ENCODE assay signal across 17 mouse cellular contexts in the genomic region with DNA sequence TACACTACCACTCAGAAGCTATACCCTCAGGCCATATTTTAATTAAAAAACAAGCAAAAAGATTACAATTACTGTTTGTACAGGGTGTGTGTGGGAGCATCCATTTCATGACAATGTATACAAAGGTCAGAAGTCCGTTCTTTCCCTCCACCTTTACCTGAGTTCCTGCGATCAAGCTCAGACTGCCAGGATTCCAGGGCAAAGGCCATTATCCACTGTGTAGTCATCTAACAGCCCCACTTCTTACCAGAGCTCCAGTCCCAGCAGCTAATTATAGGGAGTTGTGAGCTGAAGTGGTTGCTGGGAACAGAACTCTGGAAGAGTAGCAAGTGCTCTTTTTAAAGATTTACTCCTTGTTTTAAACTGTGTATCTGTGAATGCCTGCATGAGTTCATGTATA. TPM values are rescaled to one million over a fixed set of nuclear protein-coding genes. Genes with fewer than 3 reads are reported as not detected.
A peak's percentile ranks its signal among the peaks of the same experiment; 100 is the strongest.
DNase-seq lines count a peak whose midpoint lies in the region; ATAC-seq and TF ChIP-seq lines count a peak whose summit lies in the region.
"Had no signal": no experiment of that assay in that cellular context is flagged by ENCODE, and none has a peak within 500 bp of the region (broad histone marks: within the 10 kb centered on the region; RNA-seq: fewer than 3 reads in every experiment).

No protein-coding gene starts in this region.

- H3K27me3 ChIP-seq in heart, embryonic 16.5 days (ENCODE audit: control insufficient read depth, insufficient read depth, low read length) = no peaks in the 10 kb centered on the region
- no peaks in the 10 kb centered on the region for H3K27me3 ChIP-seq in lung, postnatal 0 days (replicated peaks; ENCODE audit: insufficient read depth, low read length)
- H3K27me3 ChIP-seq in liver, embryonic 14.5 days (ENCODE audit: control insufficient read depth, insufficient read depth, low read length) = no peaks in the 10 kb centered on the region
- no peaks in the 10 kb centered on the region for H3K27me3 ChIP-seq in midbrain, embryonic 15.5 days (replicated peaks)
- H3K27me3 ChIP-seq: embryonic facial prominence, embryonic 15.5 days; hindbrain, embryonic 12.5 days; limb, embryonic 12.5 days; neural tube, embryonic 12.5 days had no signal

- no peak for TF ChIP-seq POLR2A in lung, adult 2 months (IDR thresholded peaks at IDR 0.05; ENCODE audit: borderline replicate concordance, extremely low read depth, low read depth, low read length)

- no peak overlapping the region for H3K4me3 ChIP-seq in heart, embryonic 16.5 days (ENCODE audit: low read length)
- no peak overlapping the region for H3K4me3 ChIP-seq in lung, adult 2 months (replicated peaks; ENCODE audit: extremely low read depth, low read depth, low read length)
- H3K4me3 ChIP-seq in lung, postnatal 0 days (ENCODE audit: low read depth, low read length) = no peak overlapping the region
- no peak overlapping the region for H3K4me3 ChIP-seq in liver, embryonic 14.5 days (ENCODE audit: insufficient read depth in 1 of 2, low read depth in 2 of 2, low read length in 2 of 2)
- no peak overlapping the region for H3K4me3 ChIP-seq in midbrain, embryonic 15.5 days
- H3K4me3 ChIP-seq: embryonic facial prominence, embryonic 15.5 days; hindbrain, embryonic 12.5 days; limb, embryonic 12.5 days; neural tube, embryonic 12.5 days had no signal

- peak overlapping the region; percentile 52 for H3K27ac ChIP-seq in heart, embryonic 16.5 days (ENCODE audit: low read length)
- H3K27ac ChIP-seq in lung, postnatal 0 days (ENCODE audit: low read length) = no peak overlapping the region
- 0 out of 2 replicates have a peak overlapping the region, but pooled peaks have one; percentile 10 for H3K27ac ChIP-seq in liver, embryonic 14.5 days
- no peak overlapping the region for H3K27ac ChIP-seq in midbrain, embryonic 15.5 days
- H3K27ac ChIP-seq: embryonic facial prominence, embryonic 15.5 days; hindbrain, embryonic 12.5 days; kidney, postnatal 0 days; limb, embryonic 12.5 days; neural tube, embryonic 12.5 days had no signal

- H3K4me1 ChIP-seq in heart, embryonic 16.5 days (ENCODE audit: control insufficient read depth, insufficient read depth, low read length) = peaks cover 5% of the 10 kb centered on the region
- H3K4me1 ChIP-seq in lung, adult 2 months (ENCODE audit: control insufficient read depth, insufficient read depth, low read length) = peaks cover 8% of the 10 kb centered on the region
- no peaks in the 10 kb centered on the region for H3K4me1 ChIP-seq in lung, postnatal 0 days (ENCODE audit: insufficient read depth, low read depth, low read length)
- peaks cover 8 to 12% of the 10 kb centered on the region in 2 experiments; a peak in 2 of 4 replicates for H3K4me1 ChIP-seq in liver, embryonic 14.5 days (replicated peaks; ENCODE audit: control insufficient read depth in 2 of 2, insufficient read depth in 2 of 2, low read length in 1 of 2)
- no peaks in the 10 kb centered on the region for H3K4me1 ChIP-seq in midbrain, embryonic 15.5 days
- H3K4me1 ChIP-seq: embryonic facial prominence, embryonic 15.5 days; hindbrain, embryonic 12.5 days; limb, embryonic 12.5 days; neural tube, embryonic 12.5 days had no signal

- peaks cover 2% of the 10 kb centered on the region; the same call in 1 of the 2 replicates for H3K36me3 ChIP-seq in heart, embryonic 16.5 days (ENCODE audit: control insufficient read depth, insufficient read depth)
- H3K36me3 ChIP-seq in lung, postnatal 0 days (ENCODE audit: insufficient read depth, low read length) = no peaks in the 10 kb centered on the region
- H3K36me3 ChIP-seq in liver, embryonic 14.5 days (replicated peaks; ENCODE audit: control insufficient read depth, insufficient read depth, low read depth) = no peaks in the 10 kb centered on the region
- H3K36me3 ChIP-seq in midbrain, embryonic 15.5 days (replicated peaks) = no peaks in the 10 kb centered on the region
- H3K36me3 ChIP-seq: embryonic facial prominence, embryonic 15.5 days; hindbrain, embryonic 12.5 days had no signal

- TF ChIP-seq CTCF in lung, adult 2 months (IDR thresholded peaks at IDR 0.05; ENCODE audit: insufficient read depth, low read length) = no peak
- no peak for TF ChIP-seq CTCF in lung, postnatal 0 days (IDR thresholded peaks at IDR 0.05)
- TF ChIP-seq CTCF in liver, embryonic 14.5 days (IDR thresholded peaks at IDR 0.05; ENCODE audit: low read depth) = no peak

- H3K9ac ChIP-seq in heart, embryonic 16.5 days (ENCODE audit: low read length) = no peak overlapping the region
- no peak overlapping the region for H3K9ac ChIP-seq in lung, postnatal 0 days (replicated peaks; ENCODE audit: low read depth)
- no peak overlapping the region for H3K9ac ChIP-seq in liver, embryonic 14.5 days (replicated peaks)
- no peak overlapping the region for H3K9ac ChIP-seq in midbrain, embryonic 15.5 days
- H3K9ac ChIP-seq: embryonic facial prominence, embryonic 15.5 days; forebrain, postnatal 0 days; hindbrain, embryonic 12.5 days; limb, embryonic 12.5 days; neural tube, embryonic 12.5 days had no signal

- H3K9me3 ChIP-seq in heart, embryonic 16.5 days (replicated peaks; ENCODE audit: control insufficient read depth, low read length) = no peaks in the 10 kb centered on the region
- H3K9me3 ChIP-seq in lung, postnatal 0 days (ENCODE audit: low read length) = no peaks in the 10 kb centered on the region
- H3K9me3 ChIP-seq in liver, embryonic 14.5 days (ENCODE audit: control insufficient read depth, low read length) = no peaks in the 10 kb centered on the region
- no peaks in the 10 kb centered on the region for H3K9me3 ChIP-seq in midbrain, embryonic 15.5 days
- H3K9me3 ChIP-seq: embryonic facial prominence, embryonic 15.5 days; hindbrain, embryonic 12.5 days; limb, embryonic 12.5 days; neural tube, embryonic 12.5 days had no signal

- WGBS in heart, embryonic 16.5 days = 70% methylated on average over 2 of the region's 2 CpGs
- WGBS in lung, adult 2 months = 80% methylated on average over 2 of the region's 2 CpGs
- WGBS in lung, postnatal 0 days = 72% methylated on average over 2 of the region's 2 CpGs
- WGBS in liver, embryonic 14.5 days (ENCODE audit: insufficient replicate concordance) = 70% methylated on average over 2 of the region's 2 CpGs
- WGBS in midbrain, embryonic 15.5 days = 94% methylated on average over 2 of the region's 2 CpGs

- TF ChIP-seq EP300 in lung, postnatal 0 days (IDR thresholded peaks at IDR 0.05) = no peak
- no peak for TF ChIP-seq EP300 in liver, embryonic 14.5 days (IDR thresholded peaks at IDR 0.05; ENCODE audit: low read depth)

- no peak for DNase-seq in heart, postnatal 4 days
- peak; percentile 2 for DNase-seq in lung, adult 2 months
- DNase-seq in lung, postnatal 0 days (ENCODE audit: low spot score) = no peak
- DNase-seq in liver, embryonic 14.5 days (ENCODE audit: low read depth in 3 of 3, low spot score in 3 of 3) = no peak
- DNase-seq in spleen, adult 18-20 months = no peak
- DNase-seq: cerebellum, adult 2 months; cerebellum, postnatal 36 days; forebrain, postnatal 0 days; thymus, postnatal 25 days had no signal

- no peak for ATAC-seq in heart, embryonic 16.5 days (replicated peaks; ENCODE audit: extremely low read depth, insufficient read depth, low FRiP score)
- no peak for ATAC-seq in lung, postnatal 0 days
- 0 out of 2 replicates have a peak, but pooled peaks have one; percentile 8 for ATAC-seq in liver, embryonic 14.5 days (ENCODE audit: insufficient read depth)
- ATAC-seq in midbrain, embryonic 15.5 days (replicated peaks) = no peak
- ATAC-seq: forebrain, postnatal 0 days had no signal

- H3K4me2 ChIP-seq in heart, embryonic 16.5 days (ENCODE audit: low read depth, low read length) = no peak overlapping the region
- no peak overlapping the region for H3K4me2 ChIP-seq in lung, postnatal 0 days (replicated peaks; ENCODE audit: low read depth, low read length)
- no peak overlapping the region; the same call in 1 of the 2 replicates for H3K4me2 ChIP-seq in liver, embryonic 14.5 days (ENCODE audit: low read depth)
- H3K4me2 ChIP-seq in midbrain, embryonic 15.5 days = no peak overlapping the region
- H3K4me2 ChIP-seq: embryonic facial prominence, embryonic 15.5 days; hindbrain, embryonic 12.5 days; limb, embryonic 12.5 days; midbrain, embryonic 11.5 days; neural tube, embryonic 12.5 days had no signal

RNA-seq across cellular contexts. Expression of gene Numb, which starts 11.3 kb away (rescaled TPM):
- polyA plus RNA-seq in heart, embryonic 16.5 days (2015; fragmentation: Nextera tagmentation; extraction: Ambion mirVana) = 30.4 and 30.6 TPM in 2 replicates
- total RNA-seq in heart, postnatal 4 days (2021) = 10 to 100 TPM; 34.5 to 37.1 TPM
- 155 and 165 TPM in 2 replicates for polyA plus RNA-seq in lung, adult 2 months (2012; rRNA removed)
- 52.6 and 57.8 TPM in 2 replicates for polyA plus RNA-seq in lung, postnatal 0 days (2015; fragmentation: Nextera tagmentation; extraction: Ambion mirVana)
- 13.1 and 14.0 TPM in 2 replicates for polyA plus RNA-seq in liver, embryonic 14.5 days (2012; rRNA removed)
- 9.7 and 11.3 TPM in 2 replicates for polyA plus RNA-seq in liver, embryonic 14.5 days (2014; fragmentation: Nextera tagmentation; extraction: Ambion mirVana)
- 16.0 and 17.5 TPM in 2 replicates for polyA plus RNA-seq in midbrain, embryonic 15.5 days (2015; fragmentation: Nextera tagmentation; extraction: Ambion mirVana)

RNA-seq across cellular contexts. Expression of gene Riox1, which starts 40.0 kb away (rescaled TPM):
- 7.9 TPM in 2 replicates for polyA plus RNA-seq in heart, embryonic 16.5 days (2015; fragmentation: Nextera tagmentation; extraction: Ambion mirVana)
- total RNA-seq in heart, postnatal 4 days (2021) = 10 to 100 TPM; 10.6 to 10.8 TPM
- polyA plus RNA-seq in lung, adult 2 months (2012; rRNA removed) = 19.1 and 29.8 TPM in 2 replicates
- polyA plus RNA-seq in lung, postnatal 0 days (2015; fragmentation: Nextera tagmentation; extraction: Ambion mirVana) = 11.7 and 11.9 TPM in 2 replicates
- polyA plus RNA-seq in liver, embryonic 14.5 days (2012; rRNA removed) = 7.8 and 8.1 TPM in 2 replicates
- 6.8 and 7.3 TPM in 2 replicates for polyA plus RNA-seq in liver, embryonic 14.5 days (2014; fragmentation: Nextera tagmentation; extraction: Ambion mirVana)
- 10.6 and 12.7 TPM in 2 replicates for polyA plus RNA-seq in midbrain, embryonic 15.5 days (2015; fragmentation: Nextera tagmentation; extraction: Ambion mirVana)

Comparison
In these comparisons a context has a peak if more than half of its experiments do, and no peak if none do; other contexts are left out.
1. H3K27ac ChIP-seq: peak in heart, embryonic 16.5 days (single experiment) and liver, embryonic 14.5 days (single experiment); none in lung, postnatal 0 days (single experiment) and midbrain, embryonic 15.5 days (single experiment).